Mouse (Mus musculus): ENCODE measurements at regions not wholly inside any gene's neighbourhood (a gene's known extent, or its start where the extent isn't known, plus 50 kb on each side); places are given as distances from the start of the nearest gene placed in this dataset.

GRCm38 (mm10) chr1:76136810-76137209, 590.7 kb downstream of the Slc4a3 start:
- DNase-seq, result no peak

GRCm38 (mm10) chr1:76137701-76138100, 591.6 kb downstream of the Slc4a3 start:
- DNase-seq, result no peak

GRCm38 (mm10) chr1:76143516-76143915, 597.5 kb downstream of the Slc4a3 start:
- peak; percentile 9 for DNase-seq

GRCm38 (mm10) chr1:76148963-76149362, 602.9 kb downstream of the Slc4a3 start:
- no peak for DNase-seq

- no peak for DNase-seq
Observed at GRCm38 (mm10) chr1:76156291-76156690, 610.2 kb downstream of the Slc4a3 start.

GRCm38 (mm10) chr1:76167486-76167885, 621.4 kb downstream of the Slc4a3 start:
- no peak for DNase-seq

- DNase-seq, result peak; percentile 50
Observed at GRCm38 (mm10) chr1:76181181-76181580, 635.1 kb downstream of the Slc4a3 start.

GRCm38 (mm10) chr1:76194844-76195243, 648.8 kb downstream of the Slc4a3 start:
- peak; percentile 14 for DNase-seq

- no peak for DNase-seq
Observed at GRCm38 (mm10) chr1:76197651-76198050, 651.6 kb downstream of the Slc4a3 start.

- DNase-seq, result no peak
Observed at GRCm38 (mm10) chr1:76200906-76201305, 654.8 kb downstream of the Slc4a3 start.

- DNase-seq, result no peak
Observed at GRCm38 (mm10) chr1:76212486-76212885, 666.4 kb downstream of the Slc4a3 start.

GRCm38 (mm10) chr1:76244721-76245120, 698.7 kb downstream of the Slc4a3 start:
- DNase-seq, result no peak

- DNase-seq, result no peak
Observed at GRCm38 (mm10) chr1:76246181-76246796, 700.2 kb downstream of the Slc4a3 start.

GRCm38 (mm10) chr1:76247126-76247525, 701.1 kb downstream of the Slc4a3 start:
- no peak for DNase-seq

- no peak for DNase-seq
Observed at GRCm38 (mm10) chr1:76258217-76258616, 712.2 kb downstream of the Slc4a3 start.

GRCm38 (mm10) chr1:76276148-76276547, 730.1 kb downstream of the Slc4a3 start:
- DNase-seq, result peak; percentile 43

GRCm38 (mm10) chr1:76276624-76277023, 730.6 kb downstream of the Slc4a3 start:
- DNase-seq, result no peak

- DNase-seq, result peak; percentile 46
Observed at GRCm38 (mm10) chr1:76283322-76283721, 737.3 kb downstream of the Slc4a3 start.

- DNase-seq, result no peak
Observed at GRCm38 (mm10) chr1:76322943-76323559, 777.0 kb downstream of the Slc4a3 start.

- DNase-seq, result no peak
Observed at GRCm38 (mm10) chr1:76323592-76323991, 777.5 kb downstream of the Slc4a3 start.

GRCm38 (mm10) chr1:76336011-76336410, 789.9 kb downstream of the Slc4a3 start:
- DNase-seq, result no peak

GRCm38 (mm10) chr1:76362106-76362505, 816.0 kb downstream of the Slc4a3 start:
- DNase-seq, result no peak

GRCm38 (mm10) chr1:76373931-76374330, 827.9 kb downstream of the Slc4a3 start:
- peak; percentile 42 for DNase-seq

GRCm38 (mm10) chr1:76378154-76378553, 832.1 kb downstream of the Slc4a3 start:
- DNase-seq, result no peak

- DNase-seq, result no peak
Observed at GRCm38 (mm10) chr1:76392536-76392935, 846.5 kb downstream of the Slc4a3 start.
